Mouse (Mus musculus) kidney, postnatal 14 days (tissue): ENCODE results near the gene Gm28827.
"Not testable (repeated sequence)": the region's sequence is repeated elsewhere in the genome, so short reads cannot be mapped to it uniquely, and the experiment has no call there.

Experiments
- DNase-seq: peaks from one replicate; pipeline ENCODE4 v3.0.0; 2022; ENCODE audit warnings: mixed read lengths

Gm28827 gene

DNA sequence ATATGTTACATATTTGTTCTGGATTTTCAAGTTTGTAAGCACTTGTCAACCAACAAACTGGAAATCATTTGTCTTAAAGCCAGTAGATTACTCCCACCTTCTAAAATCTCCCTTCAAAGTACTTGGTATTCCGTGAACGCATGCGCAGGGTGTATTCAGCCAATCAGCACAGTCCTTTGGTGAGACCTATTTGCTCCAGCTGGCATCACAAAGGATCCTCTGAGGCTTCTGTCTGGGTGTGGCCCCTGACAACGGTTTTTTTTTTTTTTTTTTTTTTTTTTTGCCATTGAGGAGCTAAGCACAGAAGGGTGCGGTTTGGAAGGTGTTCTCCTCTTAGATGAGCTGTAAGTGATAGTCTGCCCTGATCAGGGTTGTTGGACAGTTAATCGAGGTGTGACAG, at the start of gene Gm28827:
TSS of gene Gm28827 (plus strand) at position 301 of the 400 bp plus-strand sequence.
- not testable (repeated sequence) for DNase-seq
